Mouse (Mus musculus): ENCODE data around the gene Shcbp1l.

GRCm38 (mm10) chr1:153437536-153437935 lies 12.6 kb downstream of the Shcbp1l start:
- TF ChIP-seq TBP (conservative IDR thresholded peaks at IDR 0.05; ENCODE audit: low read depth, low read length), result no peak
- no peak for TF ChIP-seq MAX (IDR thresholded peaks at IDR 0.05; ENCODE audit: low read length)
- TF ChIP-seq POLR2A (IDR thresholded peaks at IDR 0.05; ENCODE audit: low read depth, low read length), result no peak
- no peak for TF ChIP-seq CTCF (conservative IDR thresholded peaks at IDR 0.05 in 1 of 2, IDR thresholded peaks at IDR 0.05 in 1 of 2; ENCODE audit: low read depth in 2 of 2, low read length in 2 of 2)
- TF ChIP-seq NELFE (IDR thresholded peaks at IDR 0.05; ENCODE audit: low read depth, low read length), result no peak
- TF ChIP-seq E2F4 (IDR thresholded peaks at IDR 0.05; ENCODE audit: insufficient replicate concordance, low read depth, low read length), result no peak
- TF ChIP-seq USF1 (IDR thresholded peaks at IDR 0.05; ENCODE audit: low read depth, low read length), result no peak
- TF ChIP-seq ETS1 (conservative IDR thresholded peaks at IDR 0.05; ENCODE audit: low read depth, low read length), result no peak
- no peak for TF ChIP-seq HCFC1 (IDR thresholded peaks at IDR 0.05; ENCODE audit: low read depth, low read length)
- no peak for TF ChIP-seq EP300 (IDR thresholded peaks at IDR 0.05; ENCODE audit: low read length)
- no peak for TF ChIP-seq GABPA (IDR thresholded peaks at IDR 0.05; ENCODE audit: insufficient replicate concordance, low read depth, low read length)
- no peak for TF ChIP-seq SMC3 (IDR thresholded peaks at IDR 0.05; ENCODE audit: low read depth, low read length)
- no peak for TF ChIP-seq CHD1 (IDR thresholded peaks at IDR 0.05; ENCODE audit: low read depth, low read length)
- TF ChIP-seq CHD2 (IDR thresholded peaks at IDR 0.05; ENCODE audit: low read length), result no peak
